Mouse (Mus musculus) lung, adult 2 months (tissue): ENCODE results near the gene Fyb2.

Source experiments
- CTCF ChIP-seq: fragments of 200-500 bp; IDR thresholded peaks from 2 replicates; pipeline ENCODE4 v1.5.1; 2011; ENCODE audit warnings: mild to moderate bottlenecking, low read length, control low read depth; ENCODE audit not compliant: insufficient read depth
- POLR2A ChIP-seq: fragments of 200-500 bp; IDR thresholded peaks from 2 replicates; pipeline ENCODE4 v1.6.1; 2011; ENCODE audit warnings: low read depth, mild to moderate bottlenecking, control low read depth, low read length, borderline replicate concordance; ENCODE audit errors: extremely low read depth

- TF ChIP-seq CTCF = no peak
- no peak for TF ChIP-seq POLR2A
These were observed 102.9 kb downstream of the Fyb2 start for GRCm38 (mm10) chr4:105016006-105016613.
